Mouse (Mus musculus): ENCODE measurements at regions not wholly inside any gene's neighbourhood (a gene's known extent, or its start where the extent isn't known, plus 50 kb on each side); places are given as distances from the start of the nearest gene placed in this dataset.

DNA sequence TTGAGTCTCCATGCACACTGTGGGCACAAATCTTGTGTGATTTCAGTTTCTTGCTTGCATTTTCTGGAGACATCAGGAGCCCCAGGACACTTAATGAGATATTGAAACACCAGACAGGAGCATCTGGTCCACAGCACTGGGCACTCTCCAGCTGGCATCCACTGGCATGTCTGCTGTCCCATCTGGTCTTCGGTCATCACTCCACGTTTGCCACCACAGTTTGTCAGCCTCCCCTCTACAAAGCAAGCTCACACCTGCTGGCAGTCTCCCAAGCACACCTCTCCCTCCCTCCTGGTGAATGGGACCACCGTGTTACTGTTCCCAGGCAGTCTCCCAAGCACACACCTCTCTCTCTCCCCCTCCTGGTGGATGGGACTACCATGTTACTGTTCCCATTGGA, 228.8 kb downstream of the Barhl2 start:
- ATAC-seq (replicated peaks; ENCODE audit: insufficient number of reproducible peaks, low FRiP score, low TSS enrichment, poor library complexity, severe bottlenecking), result no peak

- ATAC-seq (replicated peaks; ENCODE audit: insufficient number of reproducible peaks, low FRiP score, low TSS enrichment, poor library complexity, severe bottlenecking), result no peak
These were observed 233.8 kb downstream of the Barhl2 start for GRCm38 (mm10) chr5:106224141-106224540.

DNA sequence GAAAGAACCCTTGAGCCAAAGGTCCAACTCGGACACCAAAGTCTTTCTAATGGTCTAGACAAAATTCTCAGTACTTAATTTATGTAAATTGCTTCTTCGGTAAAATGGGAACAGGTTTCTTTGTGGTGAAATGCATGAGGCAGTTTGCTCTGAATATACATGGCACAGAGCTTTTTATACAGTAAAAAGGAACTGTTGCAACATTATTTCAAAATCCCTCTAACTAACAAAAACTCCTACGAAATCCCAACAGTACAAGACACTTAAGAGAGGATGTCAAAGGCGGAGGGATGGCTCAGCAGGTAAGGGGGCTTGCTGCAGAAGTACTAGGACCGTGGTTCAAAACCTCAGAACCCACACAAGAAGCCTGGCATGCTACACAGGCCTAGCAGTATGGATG, 248.4 kb downstream of the Barhl2 start:
- ATAC-seq (replicated peaks; ENCODE audit: insufficient number of reproducible peaks, low FRiP score, low TSS enrichment, poor library complexity, severe bottlenecking), result no peak

DNA sequence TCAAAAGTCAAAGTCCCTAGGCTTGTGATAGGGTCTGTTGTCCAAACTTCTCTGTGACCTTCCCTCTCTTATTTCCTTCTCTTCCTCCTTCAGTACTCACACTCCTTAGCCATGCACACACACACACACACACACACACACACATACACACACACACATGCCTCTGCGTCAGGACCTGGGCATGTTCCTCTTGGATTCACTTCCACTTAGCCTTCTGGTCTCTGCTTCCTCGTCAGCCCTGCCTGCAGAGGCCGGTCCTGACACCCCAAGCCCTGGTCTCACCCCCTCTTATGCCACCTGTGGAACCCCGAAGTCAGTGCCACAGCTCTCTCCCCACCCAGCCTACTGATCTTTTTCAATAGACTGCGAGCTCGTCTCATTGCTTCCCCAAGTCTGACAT, 250.3 kb downstream of the Barhl2 start:
- ATAC-seq (replicated peaks; ENCODE audit: insufficient number of reproducible peaks, low FRiP score, low TSS enrichment, poor library complexity, severe bottlenecking), result no peak

GRCm38 (mm10) chr5:106205724-106206123, 252.2 kb downstream of the Barhl2 start:
- no peak for ATAC-seq (replicated peaks; ENCODE audit: insufficient number of reproducible peaks, low FRiP score, low TSS enrichment, poor library complexity, severe bottlenecking)

DNA sequence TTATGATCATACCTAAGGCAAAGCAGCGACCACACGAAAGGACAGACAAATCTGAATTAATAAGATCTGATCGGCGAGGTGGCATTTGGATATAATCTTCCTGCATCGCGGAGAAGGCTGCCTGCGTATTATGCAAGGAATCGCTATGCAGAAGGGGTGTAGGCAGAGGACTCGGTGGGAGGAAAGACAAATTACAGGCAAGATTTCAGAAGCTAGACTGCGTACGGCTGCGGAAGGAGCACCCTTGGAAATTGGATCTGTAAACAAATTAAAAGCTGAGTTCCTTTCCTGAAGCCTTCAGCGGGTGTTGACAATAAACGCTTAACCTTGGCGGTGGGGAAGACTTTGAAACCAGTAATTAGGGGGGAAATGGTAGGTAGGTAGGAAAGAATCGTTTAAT, 257.3 kb downstream of the Barhl2 start:
- no peak for ATAC-seq (replicated peaks; ENCODE audit: insufficient number of reproducible peaks, low FRiP score, low TSS enrichment, poor library complexity, severe bottlenecking)

DNA sequence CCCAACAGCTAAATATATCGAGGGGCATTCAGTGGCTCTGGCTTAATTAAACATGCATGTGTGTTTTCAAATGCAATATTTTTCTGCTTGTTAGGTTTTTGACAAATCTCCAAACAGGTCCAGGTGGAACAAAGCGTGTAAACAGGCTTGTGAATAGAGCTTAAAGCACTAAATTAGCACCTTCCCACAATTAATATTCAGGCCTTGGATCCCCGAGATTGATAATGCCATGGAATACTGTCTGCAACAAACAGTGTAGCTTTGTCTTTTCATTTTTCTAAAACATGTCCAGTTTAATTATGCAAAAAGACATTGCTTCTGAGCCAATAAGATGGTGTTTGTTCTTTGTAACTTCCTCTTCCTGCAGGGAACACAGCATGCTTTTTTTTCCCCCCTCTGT, 258.9 kb downstream of the Barhl2 start:
- ATAC-seq (replicated peaks; ENCODE audit: insufficient number of reproducible peaks, low FRiP score, low TSS enrichment, poor library complexity, severe bottlenecking), result no peak

GRCm38 (mm10) chr5:106191141-106191540, 266.8 kb downstream of the Barhl2 start:
- ATAC-seq (replicated peaks; ENCODE audit: insufficient number of reproducible peaks, low FRiP score, low TSS enrichment, poor library complexity, severe bottlenecking), result no peak

DNA sequence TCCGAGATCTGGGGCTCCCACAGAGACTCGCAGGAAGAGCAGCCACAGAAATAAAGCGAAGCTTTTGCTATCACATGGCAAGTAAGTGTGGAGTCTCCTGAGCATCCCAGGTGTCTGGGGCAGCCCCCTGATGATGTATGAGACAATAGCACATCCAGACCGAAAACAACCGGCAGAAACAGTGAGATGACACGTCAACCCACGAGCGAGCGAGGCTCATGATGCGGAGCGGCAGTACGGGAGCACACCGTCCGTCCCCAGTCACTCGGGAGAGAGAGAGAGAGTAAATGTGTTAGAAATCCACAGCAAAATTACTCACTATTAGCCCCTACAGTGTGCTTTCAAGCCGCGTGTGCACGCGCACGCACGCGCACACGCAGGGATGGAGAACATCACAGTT, 276.2 kb downstream of the Barhl2 start:
- ATAC-seq (replicated peaks; ENCODE audit: insufficient number of reproducible peaks, low FRiP score, low TSS enrichment, poor library complexity, severe bottlenecking), result no peak

- no peak for ATAC-seq (replicated peaks; ENCODE audit: insufficient number of reproducible peaks, low FRiP score, low TSS enrichment, poor library complexity, severe bottlenecking)
These were observed 285.8 kb downstream of the Barhl2 start for GRCm38 (mm10) chr5:106172162-106172561.

DNA sequence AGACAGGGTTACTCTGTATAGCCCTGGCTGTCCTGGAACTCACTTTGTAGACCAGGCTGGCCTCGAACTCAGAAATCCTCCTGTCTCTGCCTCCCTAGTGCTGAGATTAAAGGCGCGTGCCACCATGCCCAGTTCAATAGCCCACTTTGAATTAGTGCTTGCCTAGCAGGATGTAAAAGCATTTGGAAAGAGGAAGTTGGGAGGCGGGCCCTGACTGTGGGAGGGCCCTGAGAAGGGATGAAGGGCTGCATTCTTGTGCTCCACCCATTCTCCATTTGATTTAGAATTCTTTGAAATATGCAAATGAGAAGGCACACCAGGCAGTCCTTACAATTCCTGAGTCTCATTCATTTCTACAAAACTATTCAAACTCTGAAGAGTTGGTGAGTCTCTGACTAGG, 287.6 kb downstream of the Barhl2 start:
- ATAC-seq (replicated peaks; ENCODE audit: insufficient number of reproducible peaks, low FRiP score, low TSS enrichment, poor library complexity, severe bottlenecking), result no peak

- no peak for ATAC-seq (replicated peaks; ENCODE audit: insufficient number of reproducible peaks, low FRiP score, low TSS enrichment, poor library complexity, severe bottlenecking)
These were observed 290.4 kb downstream of the Barhl2 start for GRCm38 (mm10) chr5:106167556-106167955.

DNA sequence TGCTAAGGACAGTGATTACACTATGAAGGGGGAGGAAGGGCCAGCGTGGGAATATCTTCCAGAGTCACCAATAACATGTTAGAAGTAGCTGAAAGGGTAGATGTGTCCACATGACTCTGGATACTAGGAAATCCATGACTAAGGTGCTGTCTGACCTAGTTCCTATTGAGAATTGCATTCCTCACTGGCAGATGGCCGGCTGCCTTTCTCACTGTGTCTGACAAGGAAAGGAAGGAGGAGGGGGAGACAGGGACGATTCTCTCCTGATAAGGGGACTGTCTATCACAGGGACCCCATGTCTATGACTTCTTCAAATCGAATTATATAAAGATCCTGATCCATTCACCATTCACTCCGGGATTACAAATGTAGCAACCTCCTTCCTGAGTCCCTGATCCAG, 289.9 kb downstream of the Zfp326 start:
- no peak for ATAC-seq (replicated peaks; ENCODE audit: insufficient number of reproducible peaks, low FRiP score, low TSS enrichment, poor library complexity, severe bottlenecking)

DNA sequence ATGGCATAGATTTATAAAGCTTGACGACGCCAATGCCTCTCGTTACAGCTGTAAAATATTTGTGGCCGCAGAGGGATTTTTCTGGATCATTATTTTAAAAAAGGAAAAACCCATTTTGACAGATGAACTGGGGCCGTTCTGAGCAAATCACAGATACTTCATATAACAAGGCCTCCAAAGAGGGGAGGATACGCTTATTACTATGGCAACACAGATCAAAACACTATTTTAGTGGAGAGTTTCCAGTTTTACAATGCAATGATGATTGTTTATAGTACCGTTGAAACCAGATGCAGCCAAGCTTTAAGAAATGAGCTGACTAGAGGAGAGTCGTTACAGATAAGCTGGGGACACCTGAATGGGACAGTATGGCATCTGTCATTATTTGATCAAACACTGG, 287.8 kb downstream of the Zfp326 start:
- no peak for ATAC-seq (replicated peaks; ENCODE audit: insufficient number of reproducible peaks, low FRiP score, low TSS enrichment, poor library complexity, severe bottlenecking)

- no peak for ATAC-seq (replicated peaks; ENCODE audit: insufficient number of reproducible peaks, low FRiP score, low TSS enrichment, poor library complexity, severe bottlenecking)
These were observed 286.8 kb downstream of the Zfp326 start for GRCm38 (mm10) chr5:106162981-106163653.

DNA sequence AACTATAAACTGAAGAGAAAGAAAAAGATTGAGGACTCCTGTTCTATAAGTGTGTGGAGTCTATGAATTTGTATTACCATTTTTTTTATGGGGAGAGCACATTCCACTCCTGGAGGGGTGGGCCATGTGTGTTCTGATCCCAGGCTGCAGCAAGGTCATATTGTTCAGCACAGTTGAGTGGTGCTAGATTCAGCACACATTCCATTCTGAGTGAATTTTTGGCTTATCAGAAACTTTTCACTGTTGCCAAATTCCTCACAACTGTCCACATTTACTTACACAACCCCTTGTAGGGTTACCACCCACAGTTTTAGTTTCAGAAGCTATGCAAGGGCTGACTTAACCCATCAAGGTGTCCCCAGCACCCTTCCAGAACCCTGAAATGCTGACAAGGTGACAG, 262.7 kb downstream of the Zfp326 start:
- no peak for ATAC-seq (replicated peaks; ENCODE audit: insufficient number of reproducible peaks, low FRiP score, low TSS enrichment, poor library complexity, severe bottlenecking)

DNA sequence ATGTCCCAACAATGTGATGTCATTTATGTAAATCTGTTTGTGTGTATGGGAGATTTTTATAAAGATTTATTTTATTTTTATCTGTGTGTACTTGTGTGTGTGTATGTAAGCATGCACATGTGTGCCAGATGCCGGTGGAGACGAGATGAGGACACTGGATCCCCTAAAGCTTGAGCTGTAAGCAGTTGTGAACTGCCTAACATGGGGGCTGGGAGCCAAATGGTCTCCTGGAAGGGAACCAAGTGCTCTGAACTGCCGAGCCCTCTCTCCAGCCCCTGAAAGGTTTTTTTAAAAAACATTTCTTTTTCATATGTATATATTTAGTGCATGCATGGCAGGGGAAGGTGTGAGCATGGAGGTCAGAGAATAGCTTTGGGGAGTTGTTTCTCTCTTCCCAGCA, 246.6 kb downstream of the Zfp326 start:
- ATAC-seq (replicated peaks; ENCODE audit: insufficient number of reproducible peaks, low FRiP score, low TSS enrichment, poor library complexity, severe bottlenecking), result no peak

DNA sequence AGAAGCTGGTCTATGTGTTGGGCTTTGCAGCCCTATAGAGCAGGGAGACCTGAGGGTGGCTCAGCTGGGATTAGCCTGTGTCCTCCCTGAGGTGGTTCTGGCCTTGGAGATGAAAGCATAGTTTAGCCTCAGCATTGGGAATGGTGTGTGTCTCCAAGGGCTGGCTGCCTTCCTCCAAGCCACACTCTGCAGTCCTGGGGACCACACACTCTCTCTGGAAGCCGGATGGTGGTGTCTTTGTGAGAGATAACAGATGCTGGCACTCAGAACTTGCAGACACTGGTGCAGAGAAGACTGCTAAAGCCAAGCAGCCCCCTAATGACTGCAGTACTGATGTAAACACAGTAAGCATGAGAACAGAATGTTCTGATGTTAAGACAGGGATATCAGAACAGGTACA, 243.2 kb downstream of the Zfp326 start:
- no peak for ATAC-seq (replicated peaks; ENCODE audit: insufficient number of reproducible peaks, low FRiP score, low TSS enrichment, poor library complexity, severe bottlenecking)

DNA sequence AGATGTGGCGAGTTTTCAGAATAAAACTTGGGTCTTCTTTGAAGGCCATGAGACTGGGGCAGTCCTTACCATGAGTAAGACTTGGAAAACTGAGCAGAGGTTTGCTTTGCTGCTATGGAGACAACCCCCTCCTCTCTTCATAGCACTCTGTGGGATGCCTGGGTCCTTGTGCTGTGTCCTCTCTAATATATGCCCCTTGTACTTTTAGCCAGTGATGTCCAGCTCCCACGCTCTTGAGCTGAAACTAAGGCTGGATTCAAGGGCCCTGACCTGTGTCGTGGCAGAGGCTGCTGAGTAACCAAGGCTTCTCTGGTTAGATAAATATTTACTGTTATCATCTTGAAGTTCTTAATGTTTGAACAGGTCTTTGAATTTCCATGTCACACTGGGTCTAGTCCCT, 236.8 kb downstream of the Zfp326 start:
- no peak for ATAC-seq (replicated peaks; ENCODE audit: insufficient number of reproducible peaks, low FRiP score, low TSS enrichment, poor library complexity, severe bottlenecking)

DNA sequence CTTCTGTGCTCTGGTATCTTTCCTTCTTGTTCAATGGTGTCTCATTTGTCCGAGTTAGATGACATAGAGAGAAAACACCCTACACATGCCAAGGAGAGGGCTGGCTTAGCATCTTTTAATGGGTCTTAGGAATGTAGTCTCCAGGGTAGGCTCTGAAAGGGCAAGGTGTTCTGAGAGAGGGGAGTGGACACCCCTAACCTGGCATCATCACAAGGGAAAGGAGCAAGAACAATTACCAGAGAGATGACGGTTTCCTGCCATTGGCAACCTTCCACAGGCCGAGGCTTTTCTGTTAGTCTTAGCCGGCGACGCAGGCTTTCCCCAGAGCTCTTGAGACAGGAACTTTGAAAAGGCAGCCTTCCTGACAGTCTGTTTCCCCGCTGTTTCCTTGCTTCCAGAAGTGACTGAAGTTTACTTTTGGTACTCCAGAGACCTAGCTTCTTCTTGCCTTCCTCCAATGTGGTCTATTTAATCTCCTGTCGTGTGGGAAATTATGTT, 232.2 kb downstream of the Zfp326 start:
- no peak for ATAC-seq (replicated peaks; ENCODE audit: insufficient number of reproducible peaks, low FRiP score, low TSS enrichment, poor library complexity, severe bottlenecking)

DNA sequence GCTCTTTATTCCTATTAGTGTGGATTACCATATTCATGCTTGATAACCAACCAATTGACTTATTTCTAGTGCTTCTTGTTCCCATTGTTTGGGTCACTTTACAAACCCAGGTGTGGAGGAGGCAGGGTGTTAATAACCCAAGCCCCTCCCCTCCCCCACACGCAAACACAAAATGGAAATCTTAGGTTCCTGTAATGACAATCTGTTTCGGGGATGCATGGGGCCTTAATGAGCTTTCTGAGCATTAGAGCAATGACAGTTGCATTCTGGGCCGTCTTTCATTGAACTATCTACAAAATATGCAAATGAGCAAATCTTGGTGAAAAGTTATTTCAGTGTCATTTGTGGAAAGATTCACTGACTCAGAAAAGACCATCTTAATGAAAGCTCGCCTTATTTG, 225.9 kb downstream of the Zfp326 start:
- ATAC-seq (replicated peaks; ENCODE audit: insufficient number of reproducible peaks, low FRiP score, low TSS enrichment, poor library complexity, severe bottlenecking), result no peak
